Mouse (Mus musculus): ENCODE results near the gene Saa2. TPM values are rescaled to one million over a fixed set of nuclear protein-coding genes. Genes with fewer than 3 reads are reported as not detected.

Saa2 gene
- total and polyA plus RNA-seq, 3 experiments = not detected

GRCm38 (mm10) chr7:46719526-46719925, 32.1 kb upstream of the Saa2 start:
- TF ChIP-seq USF1 (IDR thresholded peaks at IDR 0.05; ENCODE audit: low read depth, low read length) (no peak), EP300 (IDR thresholded peaks at IDR 0.05; ENCODE audit: low read depth in 1 of 2, low read length in 2 of 2) (no peak), ZC3H11A (IDR thresholded peaks at IDR 0.05; ENCODE audit: low read depth, low read length) (no peak), ELF1 (IDR thresholded peaks at IDR 0.05; ENCODE audit: low read depth, low read length) (no peak), CHD1 (IDR thresholded peaks at IDR 0.05; ENCODE audit: low read depth, low read length) (no peak), TBP (IDR thresholded peaks at IDR 0.05; ENCODE audit: low read depth, low read length) (no peak), POLR2AphosphoS5 (IDR thresholded peaks at IDR 0.05; ENCODE audit: borderline replicate concordance, low read depth, low read length) (no peak)
- no peaks in the 10 kb centered on the region for H3K36me3 ChIP-seq (ENCODE audit: control insufficient read depth in 1 of 2, insufficient read depth in 2 of 2, low read length in 2 of 2)
- H3K9me3 ChIP-seq (replicated peaks; ENCODE audit: insufficient read depth, low read length) = no peaks in the 10 kb centered on the region
- no peak for DNase-seq (ENCODE audit: low read depth, low spot score)
- no peak overlapping the region for H3K27ac ChIP-seq (ENCODE audit: control insufficient read depth, low read depth, low read length)
- H3K27me3 ChIP-seq (ENCODE audit: control insufficient read depth in 1 of 2, insufficient read depth in 2 of 2, low read length in 2 of 2) = peaks cover 0 to 3% of the 10 kb centered on the region in 2 experiments; a peak in 1 of 4 replicates
- no peak overlapping the region for H3K9ac ChIP-seq (ENCODE audit: control insufficient read depth, low read depth, low read length, poor library complexity, severe bottlenecking)
- H3K4me3 ChIP-seq (ENCODE audit: control insufficient read depth in 1 of 2, insufficient read depth in 1 of 2, low read depth in 2 of 2, low read length in 2 of 2) = no peak overlapping the region
- no peaks in the 10 kb centered on the region for H3K79me2 ChIP-seq (ENCODE audit: control insufficient read depth, insufficient read depth, low read length, poor library complexity)
- H3K4me1 ChIP-seq (ENCODE audit: control insufficient read depth in 1 of 2, insufficient read depth in 2 of 2, low read length in 2 of 2) = peaks cover 6 to 12% of the 10 kb centered on the region in 2 experiments

- Histone ChIP-seq H3K36me3 (ENCODE audit: control insufficient read depth in 1 of 2, insufficient read depth in 2 of 2, low read length in 2 of 2) (no peaks in the 10 kb centered on the region), H3K9ac (ENCODE audit: control insufficient read depth, low read depth, low read length, poor library complexity, severe bottlenecking) (peak overlapping the region; percentile 27; the same call in 1 of the 2 replicates), H3K4me3 (ENCODE audit: control insufficient read depth in 1 of 2, insufficient read depth in 1 of 2, low read depth in 2 of 2, low read length in 2 of 2) (0 out of 4 replicates have a peak overlapping the region, but pooled peaks have one; percentile 4), H3K27ac (ENCODE audit: control insufficient read depth, low read depth, low read length) (no peak overlapping the region), H3K9me3 (replicated peaks; ENCODE audit: insufficient read depth, low read length) (no peaks in the 10 kb centered on the region), H3K27me3 (ENCODE audit: control insufficient read depth in 1 of 2, insufficient read depth in 2 of 2, low read length in 2 of 2) (peaks cover 0 to 3% of the 10 kb centered on the region in 2 experiments; a peak in 1 of 4 replicates), H3K4me1 (ENCODE audit: control insufficient read depth in 1 of 2, insufficient read depth in 2 of 2, low read length in 2 of 2) (peaks cover 6 to 12% of the 10 kb centered on the region in 2 experiments), H3K79me2 (ENCODE audit: control insufficient read depth, insufficient read depth, low read length, poor library complexity) (no peaks in the 10 kb centered on the region)
- TF ChIP-seq MAX (IDR thresholded peaks at IDR 0.05; ENCODE audit: low read length) (peak; percentile 69; the same call in 1 of the 2 replicates), USF1 (IDR thresholded peaks at IDR 0.05; ENCODE audit: low read depth, low read length) (peak; percentile 93), POLR2A (IDR thresholded peaks at IDR 0.05; ENCODE audit: control insufficient read depth in 1 of 2, insufficient read depth in 1 of 2, low read depth in 1 of 2, low read length in 2 of 2, poor library complexity in 1 of 2) (peak in 1 of 2 experiments; percentile 44; a peak in 1 of 4 replicates), NELFE (IDR thresholded peaks at IDR 0.05; ENCODE audit: low read depth, low read length) (0 out of 2 replicates have a peak, but pooled peaks have one; percentile 37), CTCF (IDR thresholded peaks at IDR 0.05 in 2 of 3, conservative IDR thresholded peaks at IDR 0.05 in 1 of 3; ENCODE audit: control insufficient read depth in 1 of 3, insufficient read depth in 1 of 3, low read depth in 2 of 3, low read length in 3 of 3, poor library complexity in 1 of 3, severe bottlenecking in 1 of 3) (no peak), USF2 (IDR thresholded peaks at IDR 0.05; ENCODE audit: borderline replicate concordance in 1 of 2, insufficient read depth in 1 of 2, low read depth in 1 of 2, low read length in 2 of 2) (peak in 1 of 2 experiments; percentile 66; a peak in 2 of 4 replicates), SIN3A (IDR thresholded peaks at IDR 0.05; ENCODE audit: low read length) (peak; percentile 23; the same call in 1 of the 2 replicates), TCF12 (IDR thresholded peaks at IDR 0.05; ENCODE audit: low read depth, low read length) (0 out of 2 replicates have a peak, but pooled peaks have one; percentile 5), RCOR1 (IDR thresholded peaks at IDR 0.05; ENCODE audit: low read depth, low read length) (no peak)
- peak; percentile 59 for DNase-seq (ENCODE audit: low read depth, low spot score)
Observed at GRCm38 (mm10) chr7:46720460-46720859, 31.1 kb upstream of the Saa2 start.

All from MEL (cell line).